Mouse (Mus musculus) thymus, postnatal 0 days (tissue): Measurements from ENCODE around the gene Per2. TPM values are rescaled to one million over a fixed set of nuclear protein-coding genes. Genes with fewer than 3 reads are reported as not detected.
"Not testable (repeated sequence)": the region's sequence is repeated elsewhere in the genome, so short reads cannot be mapped to it uniquely, and the experiment has no call there.

ENCODE experiments used
- DNase-seq: peaks from one replicate; pipeline ENCODE4 v3.0.0-alpha.2; 2015; ENCODE audit warnings: low spot score
- polyA plus RNA-seq: library from polyadenylated mRNA; unstranded; fragments of >200 nt; fragmentation: Nextera tagmentation; extraction: Ambion mirVana; gene quantifications from 2 replicates; pipeline ENCODE4 v1.2.1, GENCODE M21; 2015

Per2 gene
- polyA plus RNA-seq, result 0.95 and 1.1 TPM in 2 replicates

DNA sequence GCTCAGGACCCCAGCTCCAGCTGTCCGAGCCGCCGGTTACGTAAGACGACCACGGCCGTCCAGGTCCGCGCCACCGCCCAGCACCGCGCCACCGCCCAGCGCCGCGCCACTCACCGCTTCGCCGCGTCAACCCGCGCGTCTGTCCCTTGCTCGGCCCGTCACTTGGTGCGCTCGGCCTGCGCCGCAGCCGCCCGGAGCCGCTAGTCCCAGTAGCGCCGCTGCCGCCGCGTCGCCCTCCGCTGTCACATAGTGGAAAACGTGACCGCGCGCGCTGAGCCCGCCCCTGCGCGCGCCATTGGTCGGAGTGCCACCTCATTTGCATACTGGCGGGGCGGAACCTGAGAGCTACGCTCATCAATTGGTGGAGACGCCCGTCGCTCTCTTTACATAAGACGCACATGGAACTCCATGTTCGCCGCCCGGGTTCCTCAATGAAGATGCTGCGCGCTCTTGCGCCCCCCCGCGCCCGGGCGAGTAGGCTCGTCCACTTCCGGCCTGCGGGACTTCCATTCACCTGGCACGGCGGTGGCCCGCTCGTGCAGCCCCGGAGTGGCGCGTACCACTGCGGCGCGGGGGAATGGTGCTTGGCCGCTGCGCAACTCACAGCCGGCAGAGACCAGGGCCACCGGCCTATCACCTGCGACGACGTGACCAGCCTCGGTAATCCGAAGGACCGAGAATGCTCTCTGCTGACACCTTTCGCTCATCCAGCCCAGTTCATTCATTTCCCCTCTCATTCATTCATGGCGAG is at the start of gene Per2:
Gene Per2, minus strand, starts transcription at position 266 of the 751 bp plus-strand sequence.
- peak; percentile 100 for DNase-seq

DNA sequence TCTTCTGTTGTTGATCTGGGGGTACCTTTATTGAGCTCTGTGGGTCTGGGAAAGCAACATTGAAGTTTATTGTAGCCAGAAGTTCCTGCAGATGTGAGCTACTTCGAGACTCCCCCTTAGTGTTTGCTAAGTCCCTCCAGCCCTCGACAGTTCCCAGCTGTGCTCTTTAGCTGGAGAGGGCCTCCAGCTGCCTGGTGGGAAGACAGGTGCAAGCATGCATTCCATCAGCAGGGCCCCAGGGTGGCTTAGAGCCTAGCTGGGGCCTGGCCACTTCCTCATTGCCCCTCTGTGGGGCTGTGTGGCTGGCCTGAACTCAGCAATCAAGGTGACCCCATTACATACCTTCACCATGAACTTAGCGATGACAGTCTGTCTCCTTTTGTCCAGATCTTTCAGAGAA is 45.5 kb upstream of the Per2 start:
- no peak for DNase-seq

DNA sequence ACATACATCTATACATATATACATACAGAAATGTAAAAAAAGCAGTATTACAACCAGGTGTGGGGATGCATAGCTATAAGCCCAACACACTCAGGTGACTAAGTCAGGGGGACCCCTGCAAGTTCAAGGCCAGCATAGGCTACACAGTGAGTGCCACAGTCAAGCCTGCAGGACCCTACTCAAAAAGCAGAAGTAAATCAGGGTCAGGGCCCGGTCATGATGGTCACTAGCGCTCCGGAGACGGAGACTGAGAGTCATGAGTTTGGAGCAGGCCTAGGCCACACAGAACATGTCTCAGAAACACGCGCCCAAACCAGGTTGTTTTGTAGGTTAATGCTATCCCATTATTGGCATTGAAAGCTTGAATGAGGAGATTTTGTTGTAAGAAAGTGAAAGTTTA is 39.5 kb upstream of the Per2 start:
- DNase-seq, result no peak

DNA sequence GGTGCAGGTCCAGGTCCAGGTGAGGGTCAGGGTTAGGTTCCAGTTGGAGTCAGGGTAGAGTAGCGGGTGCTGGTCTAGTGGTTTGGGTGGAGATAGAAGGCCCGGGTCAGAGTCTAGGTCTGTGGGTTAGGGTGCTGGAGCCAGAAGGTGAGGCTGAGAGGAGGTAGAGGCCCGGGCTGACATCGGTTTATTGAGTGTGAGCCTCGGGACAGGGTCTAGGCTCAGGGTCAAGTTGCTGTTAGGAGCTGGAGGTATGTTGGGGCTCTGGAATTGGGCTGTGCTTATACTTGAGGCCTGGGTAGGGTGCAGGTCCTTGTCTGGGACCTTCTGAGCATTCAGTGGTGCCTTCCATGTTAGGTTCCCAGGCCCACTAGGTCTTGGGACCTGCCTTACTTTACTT is 36.2 kb upstream of the Per2 start:
- DNase-seq, result no peak

DNA sequence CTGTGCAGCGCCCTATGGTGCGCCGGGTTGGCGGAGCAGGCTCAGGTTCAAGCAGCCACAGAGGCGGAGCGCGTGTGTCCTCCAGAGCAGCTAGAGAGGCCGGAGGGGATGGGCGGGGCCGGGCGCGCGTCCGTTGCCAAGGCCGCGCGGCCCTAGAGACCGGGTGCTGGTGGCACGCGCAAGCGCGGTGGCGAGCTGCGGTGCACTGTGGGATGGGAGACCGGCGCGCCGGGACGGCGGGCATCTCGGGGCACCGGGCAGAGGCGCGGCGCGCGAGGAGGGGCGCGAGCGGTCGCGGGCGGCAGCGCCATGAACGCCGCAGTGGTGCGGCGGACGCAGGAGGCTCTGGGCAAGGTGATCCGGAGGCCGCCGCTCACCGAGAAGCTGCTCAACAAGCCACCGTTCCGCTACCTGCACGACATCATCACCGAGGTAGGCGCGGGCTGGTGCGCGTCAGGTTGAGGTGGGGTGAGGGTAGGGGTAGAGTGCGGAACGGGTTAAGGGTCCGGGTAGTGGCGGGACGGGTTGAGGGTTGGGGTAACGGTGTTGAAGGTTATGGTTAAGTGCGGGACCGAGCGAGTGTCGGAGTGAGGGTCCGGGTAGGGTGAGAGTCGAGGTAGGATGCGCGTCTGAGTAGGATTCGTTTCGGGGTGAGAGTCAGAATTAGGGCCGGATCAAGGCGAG is 35.5 kb upstream of the Per2 start, which contains the start of gene Traf3ip1:
Gene Traf3ip1, plus strand, starts transcription at position 191 of the 684 bp plus-strand sequence.
- DNase-seq, result peak; percentile 92

DNA sequence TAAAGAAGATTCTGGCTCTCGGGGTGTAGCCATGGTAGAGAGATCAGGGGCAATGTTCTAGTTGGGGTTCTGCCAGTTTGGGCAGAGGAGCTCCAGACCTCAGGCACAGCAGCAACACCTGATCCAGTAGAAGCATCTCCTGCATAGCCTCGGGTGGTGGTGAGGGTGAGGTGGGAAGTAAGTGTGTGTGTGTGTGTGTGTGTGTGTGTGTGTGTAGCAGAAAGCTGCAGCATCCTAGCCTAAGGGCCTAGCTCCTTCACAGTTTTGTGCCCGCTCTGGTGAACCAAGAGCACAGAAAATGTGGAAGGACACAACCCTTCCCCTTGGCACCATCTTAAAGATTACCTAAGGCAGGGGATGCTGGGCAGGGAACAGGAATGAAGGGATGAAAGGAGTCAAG is 34.8 kb upstream of the Per2 start:
- no peak for DNase-seq

DNA sequence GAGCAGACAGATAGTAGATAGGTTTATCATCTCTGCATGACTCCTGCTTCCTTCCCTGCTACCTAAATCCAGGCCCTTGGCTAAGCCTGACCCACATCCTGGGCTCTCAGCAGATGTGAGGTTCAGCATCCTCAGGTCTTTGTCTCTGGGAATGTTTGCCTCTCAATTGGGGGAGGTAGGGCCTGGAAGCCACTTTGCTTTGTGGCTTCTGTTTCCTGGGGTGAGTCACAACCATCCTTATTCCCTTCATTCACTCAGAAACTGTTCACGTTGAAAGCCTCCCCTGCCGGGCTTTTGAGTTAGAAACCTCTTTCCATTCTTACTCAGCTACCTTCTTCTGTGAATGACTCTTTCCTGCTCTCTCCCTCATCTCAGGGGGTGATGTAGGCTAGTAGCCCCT is 33.6 kb upstream of the Per2 start:
- no peak for DNase-seq

DNA sequence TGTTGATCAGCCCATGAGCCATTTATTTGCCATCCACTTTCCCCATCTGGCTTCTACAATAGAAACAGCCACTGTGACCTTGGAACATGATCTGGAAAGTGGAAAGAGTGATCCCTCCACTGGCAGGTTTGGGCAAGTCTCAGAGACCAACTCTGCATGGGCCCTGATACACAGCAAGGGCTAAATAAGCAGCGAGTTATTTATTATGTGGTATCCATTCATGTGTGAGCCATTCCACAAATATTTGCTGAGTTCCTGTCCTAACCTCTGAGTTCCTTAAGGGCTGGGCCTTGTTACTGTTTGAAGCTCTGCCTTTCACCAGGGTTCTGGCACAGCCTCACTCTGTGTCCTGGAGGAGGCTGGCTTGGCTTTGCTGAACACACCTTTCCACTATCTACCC is 31.2 kb upstream of the Per2 start:
- no peak for DNase-seq

DNA sequence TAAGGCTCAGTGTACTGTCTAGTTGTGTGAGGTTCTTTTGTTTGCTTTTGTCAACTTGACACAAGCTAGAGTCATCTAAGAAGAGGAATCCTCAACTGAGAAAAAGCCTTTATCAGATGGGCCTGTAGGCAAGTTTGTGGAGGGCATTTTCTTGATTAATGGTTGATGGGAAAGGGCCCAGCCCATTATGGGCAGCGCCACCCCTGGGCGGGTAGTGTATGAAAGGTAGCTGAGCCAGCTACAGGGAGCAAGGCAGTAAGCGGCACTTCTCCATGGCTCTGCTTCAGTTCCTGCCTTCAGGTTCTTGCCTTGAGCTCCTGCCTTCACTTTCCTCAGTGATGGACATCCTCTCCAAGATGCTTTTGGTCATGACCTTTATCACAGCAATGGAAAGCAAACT is 27.0 kb upstream of the Per2 start:
- DNase-seq, result no peak

DNA sequence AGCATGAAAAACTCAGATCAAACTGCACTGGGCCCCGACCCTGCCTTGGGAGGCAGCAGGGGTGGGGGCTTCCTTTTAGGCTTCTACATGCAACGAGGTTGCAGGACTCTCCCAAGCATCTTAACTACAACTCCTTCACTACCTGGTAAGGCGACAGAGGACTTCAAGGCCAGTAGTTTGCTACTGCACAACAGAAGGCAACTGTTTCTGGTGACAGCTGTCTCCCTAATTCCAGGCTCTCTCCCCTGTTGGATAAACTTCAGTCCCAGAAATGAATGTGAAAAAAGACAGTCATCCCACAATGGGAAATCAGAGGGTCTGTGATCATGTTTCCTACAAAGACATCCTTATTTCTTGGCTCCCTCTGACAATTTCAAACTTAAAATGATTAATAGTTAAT is 26.3 kb upstream of the Per2 start:
- no peak for DNase-seq

DNA sequence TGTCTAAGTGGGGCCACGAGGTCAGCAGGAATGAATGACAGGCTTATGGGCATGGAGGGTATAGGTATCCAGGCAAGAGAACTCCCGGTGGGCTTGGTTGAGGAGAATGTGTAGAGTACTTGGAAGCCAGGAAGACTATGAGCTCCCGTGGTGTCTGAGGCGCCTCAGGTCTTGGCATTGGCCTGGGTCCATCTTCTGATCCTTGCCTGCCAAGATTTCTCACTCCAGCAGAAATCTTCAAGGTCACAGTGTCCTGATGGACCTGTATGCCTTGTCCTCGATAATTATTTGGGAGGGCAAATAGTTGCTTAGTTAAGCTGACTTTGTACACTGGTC is 24.9 kb upstream of the Per2 start:
- DNase-seq, result no peak

DNA sequence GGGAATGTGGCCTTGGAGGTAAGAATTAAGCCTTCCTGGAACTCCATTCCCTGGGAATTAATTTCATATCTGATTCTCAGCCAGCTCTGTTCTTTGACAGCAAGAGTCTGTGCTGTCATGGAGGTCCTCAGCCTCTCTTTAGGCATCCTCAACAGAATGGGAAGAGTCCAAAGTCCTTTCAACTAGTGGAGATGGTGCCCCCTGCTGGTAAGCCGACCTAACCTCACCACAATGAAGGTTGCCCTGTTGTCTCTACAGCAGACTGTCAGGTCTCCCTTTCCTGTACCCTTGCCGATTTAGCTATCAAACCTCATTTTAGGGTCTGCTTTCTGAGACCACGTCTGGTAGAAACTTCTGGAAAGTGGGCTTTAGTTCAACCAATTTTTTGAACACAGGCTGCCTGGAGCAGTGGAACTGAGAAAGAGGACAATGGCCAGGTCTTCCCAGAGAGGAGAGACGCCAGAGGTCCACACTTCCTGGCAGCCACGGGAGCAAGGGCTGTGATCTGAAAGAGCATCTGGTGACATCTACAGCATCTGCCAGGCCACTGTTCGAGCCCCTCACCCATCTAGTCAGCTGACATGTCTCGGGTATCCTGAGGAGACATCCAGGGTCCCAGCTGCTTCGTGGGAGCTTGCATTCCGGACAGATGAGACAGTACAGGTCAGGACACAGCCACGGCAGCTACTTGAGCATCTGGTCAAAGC is 24.3 kb upstream of the Per2 start:
- DNase-seq, result peak; percentile 80

DNA sequence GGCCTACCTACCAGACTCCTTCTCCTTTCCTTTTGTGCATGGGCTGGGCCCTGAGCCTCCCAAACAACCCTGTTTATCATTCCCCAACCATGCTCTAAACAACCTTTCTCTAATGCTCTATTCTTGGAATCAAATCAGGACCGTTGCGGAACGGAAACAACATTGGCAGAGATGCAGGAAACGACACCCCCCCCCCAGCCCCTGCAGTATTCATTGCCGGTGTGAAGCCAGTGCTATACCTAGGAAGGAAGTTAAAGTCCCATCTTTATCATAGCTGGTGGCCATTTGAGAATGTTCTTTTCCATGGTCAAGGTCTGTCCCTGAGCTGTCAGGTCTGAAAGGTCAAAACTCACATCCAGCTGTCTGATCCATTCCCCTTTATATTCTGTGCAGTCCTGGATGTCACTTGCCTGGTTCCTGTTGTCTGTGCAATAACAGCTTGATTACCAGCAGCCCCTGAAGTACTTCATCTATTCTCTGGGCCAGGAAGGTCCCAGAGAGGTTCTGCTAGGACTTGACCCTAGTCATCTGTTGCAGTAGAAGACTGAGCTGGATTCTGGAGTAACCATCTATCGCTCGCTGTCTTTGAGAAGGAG is 23.6 kb upstream of the Per2 start:
- DNase-seq, result no peak

DNA sequence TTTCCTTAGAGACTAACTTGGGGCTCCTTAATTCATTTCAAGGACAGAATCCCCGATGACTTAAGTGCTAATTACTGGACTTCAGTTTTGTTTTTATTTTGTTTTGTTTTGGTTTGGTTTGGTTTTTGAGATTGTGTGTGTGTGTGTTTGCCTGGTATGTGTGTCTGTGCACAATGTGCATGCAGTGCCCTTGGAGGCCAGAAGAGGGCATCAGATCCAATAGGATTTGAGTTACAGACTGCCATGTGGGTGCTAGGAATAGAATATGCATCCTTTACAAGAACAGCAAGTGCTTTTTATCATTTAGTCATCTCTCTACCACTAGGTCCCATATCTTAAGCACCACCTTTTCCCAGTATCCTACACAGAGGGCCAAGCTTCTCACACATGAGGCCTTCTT is 19.8 kb upstream of the Per2 start:
- DNase-seq, result no peak

DNA sequence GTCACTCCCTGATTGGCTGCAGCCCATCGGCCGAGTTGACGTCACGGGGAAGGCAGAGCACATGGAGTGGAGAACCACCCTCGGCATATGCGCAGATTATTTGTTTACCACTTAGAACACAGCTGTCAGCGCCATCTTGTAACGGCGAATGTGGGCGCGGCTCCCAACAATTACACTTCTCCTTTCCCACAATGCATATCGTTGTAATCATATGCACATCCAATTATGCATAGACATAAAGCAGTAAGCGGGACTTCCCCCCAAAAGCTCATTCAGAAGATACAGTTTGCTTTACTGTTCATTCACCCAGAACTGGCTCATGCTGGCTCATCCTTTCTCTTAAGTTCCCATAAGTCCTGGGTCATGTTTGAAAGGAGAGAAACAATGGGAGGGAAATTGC is 19.0 kb upstream of the Per2 start:
- not testable (repeated sequence) for DNase-seq

DNA sequence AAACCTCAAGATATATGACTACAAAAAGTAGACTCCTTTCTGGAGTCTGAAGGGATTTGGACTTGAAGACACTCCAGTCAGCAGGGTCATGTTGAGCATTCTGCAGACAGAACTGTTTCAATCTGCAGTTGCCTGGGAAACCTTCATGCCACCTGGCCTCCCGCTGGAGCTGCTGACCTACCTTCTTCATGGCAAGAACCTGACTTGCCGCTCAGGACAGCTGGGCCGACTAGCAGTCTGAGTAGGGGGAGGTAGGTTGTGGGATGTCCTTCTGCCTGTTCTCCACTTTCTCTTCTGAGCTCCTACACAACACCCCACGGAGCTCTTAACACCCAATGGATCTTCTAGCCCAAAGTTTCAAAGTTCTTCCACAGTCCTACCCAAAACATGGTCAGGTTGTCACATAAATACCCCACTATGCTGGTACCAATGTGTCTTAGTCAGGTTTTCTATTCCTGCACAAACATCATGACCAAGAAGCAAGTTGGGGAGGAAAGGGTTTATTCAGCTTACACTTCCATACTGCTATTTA is 10.8 kb upstream of the Per2 start:
- no peak for DNase-seq

DNA sequence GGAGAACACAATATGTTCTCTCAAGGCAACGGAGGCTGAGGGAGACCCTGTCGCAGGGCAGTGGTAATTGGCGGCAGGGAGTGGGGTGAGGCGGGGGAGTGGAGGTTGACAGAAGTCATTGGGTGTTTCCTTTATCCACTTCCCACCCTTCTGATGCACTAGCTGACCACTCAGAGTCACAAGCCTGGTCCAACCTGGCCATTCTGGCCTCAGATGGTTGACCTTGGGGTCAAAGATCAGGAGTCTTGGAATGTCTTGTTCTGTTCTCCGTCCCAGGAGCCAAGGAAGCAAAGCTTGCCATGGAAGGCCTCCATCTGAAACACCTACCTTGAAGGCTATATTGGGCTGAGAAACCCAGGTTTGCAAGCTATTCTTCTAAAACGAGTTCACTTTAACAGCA is 7.1 kb upstream of the Per2 start:
- DNase-seq, result no peak

DNA sequence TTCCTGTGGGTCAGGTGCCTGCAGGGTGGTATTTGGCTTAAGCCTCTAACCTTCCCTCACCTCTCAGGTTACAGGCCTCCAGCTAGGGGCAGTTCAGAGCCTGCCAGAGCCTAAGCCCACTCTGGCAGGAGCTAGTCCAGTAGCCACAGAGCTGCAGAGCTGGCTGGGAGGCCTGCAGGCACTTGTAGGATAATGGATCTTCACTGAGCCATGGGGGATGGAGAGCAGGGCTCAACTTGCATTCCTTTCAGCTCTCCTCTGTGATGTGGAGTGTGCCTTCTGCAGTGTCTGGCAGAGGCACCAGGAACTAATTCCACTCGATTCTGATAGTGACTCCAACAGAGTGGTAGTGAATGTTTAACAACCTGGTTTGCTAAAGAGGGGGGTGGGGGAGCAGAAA is 6.1 kb upstream of the Per2 start:
- no peak for DNase-seq

DNA sequence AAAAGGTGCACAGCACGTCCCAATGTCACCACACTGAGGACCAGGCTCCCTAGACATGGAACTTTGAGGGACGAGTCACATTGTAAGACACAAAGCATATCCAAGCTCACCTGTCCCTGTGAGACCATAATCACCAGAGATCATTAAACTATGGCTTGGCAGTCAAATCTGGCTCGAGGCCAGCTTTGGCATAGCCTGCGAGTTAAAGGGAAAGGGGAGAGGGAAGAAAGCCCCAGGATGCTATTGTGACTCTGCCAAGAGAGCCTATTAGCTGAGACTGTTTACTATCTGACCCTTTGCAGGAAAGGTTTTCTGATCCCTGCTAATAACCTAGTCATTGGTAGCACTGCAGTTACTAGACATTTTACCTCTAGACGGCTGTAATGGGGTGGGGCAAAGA is 5.3 kb upstream of the Per2 start:
- no peak for DNase-seq

DNA sequence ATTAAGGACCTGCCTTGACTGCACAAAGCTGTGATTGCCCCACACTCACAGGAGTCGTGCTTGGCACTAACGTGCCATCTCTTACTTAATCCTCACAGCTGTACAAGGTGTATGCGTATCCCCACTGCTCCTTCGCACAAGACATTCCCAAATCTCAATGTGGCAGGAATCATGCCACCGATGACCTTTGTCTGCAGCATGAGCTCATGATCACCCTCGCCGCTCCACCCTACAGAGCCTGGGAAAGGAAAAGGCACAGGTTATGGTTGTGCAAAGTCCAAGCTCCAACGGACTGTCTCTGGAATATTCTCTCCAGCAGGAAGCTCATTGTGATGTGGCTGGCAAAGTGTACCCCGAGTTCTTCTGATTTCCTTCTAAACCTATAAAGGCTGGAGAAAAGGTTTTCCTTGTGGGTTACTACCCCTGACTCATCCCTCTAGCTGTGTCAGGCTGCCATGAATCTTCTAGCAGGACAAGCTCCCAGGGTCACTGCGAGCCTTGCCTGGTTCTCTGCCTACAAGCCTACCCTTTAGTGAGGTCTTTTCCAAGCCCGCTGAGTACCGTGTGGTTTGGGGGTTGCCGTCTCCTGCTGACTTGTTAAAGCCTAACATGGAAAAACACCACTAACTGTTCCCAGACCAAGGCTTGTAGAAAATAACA is 4.3 kb upstream of the Per2 start:
- DNase-seq, result no peak

DNA sequence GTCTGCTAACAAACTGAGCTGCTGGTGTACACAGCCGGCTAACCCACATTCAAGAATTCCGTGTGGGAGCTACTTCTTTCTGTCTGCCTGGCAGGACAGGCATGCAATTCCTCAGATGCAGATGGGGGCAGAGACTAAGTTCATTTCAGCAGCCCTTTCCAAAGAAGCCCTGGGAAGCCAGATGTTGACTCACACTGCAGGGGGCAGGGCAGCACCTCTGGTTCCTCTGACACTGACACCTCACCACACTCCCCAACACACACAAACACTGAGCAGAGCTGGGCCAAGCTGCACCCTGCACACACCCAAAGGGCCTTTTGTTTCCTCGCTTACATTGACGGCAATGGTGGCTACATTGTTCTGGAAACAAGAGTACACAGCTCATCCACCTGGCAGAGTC is 1.4 kb upstream of the Per2 start:
- no peak for DNase-seq
